Mouse (Mus musculus): ENCODE data around the gene Ier5l.

The Ier5l gene

GRCm38 (mm10) chr2:30441518-30442497 is 32.2 kb downstream of the Ier5l start:
- in situ Hi-C loops (cut with MboI), result no loop called here

- in situ Hi-C loops (cut with MboI), result no loop called here
Measured at GRCm38 (mm10) chr2:30440701-30441517, 33.1 kb downstream of the Ier5l start.

GRCm38 (mm10) chr2:30440211-30440700 is 33.8 kb downstream of the Ier5l start:
- in situ Hi-C loops (cut with MboI), result no loop called here

GRCm38 (mm10) chr2:30439631-30440030 is 34.4 kb downstream of the Ier5l start:
- in situ Hi-C loops (cut with MboI), result no loop called here

GRCm38 (mm10) chr2:30437791-30438190 is 36.2 kb downstream of the Ier5l start:
- in situ Hi-C loops (cut with MboI), result no loop called here

- in situ Hi-C loops (cut with MboI), result no loop called here
Measured at GRCm38 (mm10) chr2:30436809-30437208, 37.2 kb downstream of the Ier5l start.

- in situ Hi-C loops (cut with MboI), result no loop called here
Measured at GRCm38 (mm10) chr2:30436156-30436545, 37.9 kb downstream of the Ier5l start.

GRCm38 (mm10) chr2:30435326-30436155 is 38.5 kb downstream of the Ier5l start:
- in situ Hi-C loops (cut with MboI), result no loop called here

- in situ Hi-C loops (cut with MboI), result no loop called here
Measured at GRCm38 (mm10) chr2:30429156-30429555, 44.9 kb downstream of the Ier5l start.

Data from mature B cell (primary cell).